Mouse (Mus musculus) testis, postnatal 10 days (tissue): ENCODE measurements around the gene Calhm3.
A peak's percentile ranks its signal among the peaks of the same experiment; 100 is the strongest.

Experiments used
- DNase-seq: peaks from one replicate; pipeline ENCODE4 v3.0.0; 2021; ENCODE audit warnings: low spot score

The Calhm3 gene

DNA sequence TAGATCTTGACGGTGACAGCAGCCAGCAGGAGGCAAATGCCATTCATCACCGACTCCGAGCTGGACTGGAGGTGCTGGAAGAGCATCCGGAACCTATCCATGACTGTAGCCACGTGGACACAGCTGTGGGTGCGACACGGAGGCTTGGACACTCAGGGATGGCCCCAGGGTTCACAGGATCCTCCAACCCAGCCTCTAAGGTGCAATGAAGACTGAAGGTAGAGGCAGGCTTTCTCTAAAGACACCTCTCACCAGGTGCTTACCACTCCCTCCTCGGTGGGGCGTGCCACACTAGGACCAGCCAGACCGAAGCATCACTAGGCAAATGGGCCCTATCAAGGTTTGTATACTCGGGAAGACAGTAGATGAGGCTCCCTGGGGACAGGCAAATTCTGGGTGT, at the start of gene Calhm3:
TSS of gene Calhm3 (minus strand) at position 101 of the 400 bp plus-strand sequence.
- peak; percentile 38 for DNase-seq

DNA sequence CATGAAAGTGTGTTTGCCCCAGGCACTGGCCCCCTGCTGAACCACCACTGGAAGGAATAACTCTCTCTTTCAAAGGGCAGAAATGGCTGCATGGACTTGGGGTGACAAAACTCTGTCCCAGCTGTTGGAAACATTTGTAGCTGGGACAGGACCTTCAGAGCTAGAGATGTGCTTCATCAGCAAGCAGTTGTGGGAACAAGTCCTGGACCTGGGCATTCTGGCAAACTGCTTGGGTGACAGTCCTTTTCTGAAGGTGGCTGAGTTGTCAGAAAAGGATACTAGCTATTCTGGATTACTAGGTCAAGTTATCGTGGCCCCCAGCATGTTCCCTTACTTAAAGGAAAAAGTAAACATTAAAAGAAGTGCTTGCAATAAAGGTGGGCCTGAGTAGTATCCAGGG, 48.6 kb upstream of the Calhm3 start:
- DNase-seq = no peak

GRCm38 (mm10) chr19:47204653-47205052, 47.1 kb upstream of the Calhm3 start:
- no peak for DNase-seq

GRCm38 (mm10) chr19:47203042-47203441, 45.5 kb upstream of the Calhm3 start:
- DNase-seq = no peak

DNA sequence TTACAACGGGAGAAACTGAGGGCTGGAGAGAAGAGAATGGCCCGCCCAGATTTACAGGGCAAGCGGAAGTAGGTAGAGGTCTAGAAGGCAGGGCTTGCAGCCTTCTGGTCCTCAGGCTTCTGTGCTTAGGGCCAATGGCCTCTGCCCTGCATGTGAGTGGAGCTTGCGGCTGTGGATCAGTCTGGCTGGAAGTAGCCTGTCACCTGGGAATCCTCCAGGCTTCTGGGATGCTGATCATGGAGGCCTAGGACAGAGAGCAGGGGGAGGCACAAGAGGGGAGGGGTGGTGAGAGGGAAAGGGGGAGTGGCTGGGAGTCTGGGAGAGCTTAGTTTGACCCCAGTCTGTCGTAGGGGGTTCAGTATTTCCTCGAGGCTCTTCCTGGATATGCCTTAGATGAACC, 44.9 kb upstream of the Calhm3 start:
- no peak for DNase-seq

DNA sequence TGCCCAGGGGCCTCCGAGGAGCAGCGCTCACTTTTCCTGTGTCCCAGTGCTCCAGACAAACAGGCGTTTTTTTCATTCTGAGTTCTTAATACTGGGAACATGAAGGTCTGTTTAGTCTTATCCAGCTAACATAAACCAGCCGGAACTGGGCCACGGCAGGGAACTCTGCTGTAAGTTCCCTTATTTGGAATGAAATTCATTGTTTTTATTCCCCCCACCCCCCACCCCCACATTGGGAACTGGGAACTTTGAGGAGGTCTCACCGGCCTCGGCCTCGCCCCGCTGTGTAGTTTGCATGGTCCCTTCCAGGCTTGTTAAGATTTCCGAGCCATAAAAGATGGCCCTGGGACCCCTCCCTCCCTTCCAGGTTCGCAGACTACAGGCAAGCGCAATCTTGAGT, 44.4 kb upstream of the Calhm3 start:
- DNase-seq = no peak

GRCm38 (mm10) chr19:47198671-47199350, 41.2 kb upstream of the Calhm3 start:
- no peak for DNase-seq

- no peak for DNase-seq
These were observed 34.6 kb upstream of the Calhm3 start for GRCm38 (mm10) chr19:47192158-47192557.

GRCm38 (mm10) chr19:47188515-47189128, 31.1 kb upstream of the Calhm3 start:
- no peak for DNase-seq

DNA sequence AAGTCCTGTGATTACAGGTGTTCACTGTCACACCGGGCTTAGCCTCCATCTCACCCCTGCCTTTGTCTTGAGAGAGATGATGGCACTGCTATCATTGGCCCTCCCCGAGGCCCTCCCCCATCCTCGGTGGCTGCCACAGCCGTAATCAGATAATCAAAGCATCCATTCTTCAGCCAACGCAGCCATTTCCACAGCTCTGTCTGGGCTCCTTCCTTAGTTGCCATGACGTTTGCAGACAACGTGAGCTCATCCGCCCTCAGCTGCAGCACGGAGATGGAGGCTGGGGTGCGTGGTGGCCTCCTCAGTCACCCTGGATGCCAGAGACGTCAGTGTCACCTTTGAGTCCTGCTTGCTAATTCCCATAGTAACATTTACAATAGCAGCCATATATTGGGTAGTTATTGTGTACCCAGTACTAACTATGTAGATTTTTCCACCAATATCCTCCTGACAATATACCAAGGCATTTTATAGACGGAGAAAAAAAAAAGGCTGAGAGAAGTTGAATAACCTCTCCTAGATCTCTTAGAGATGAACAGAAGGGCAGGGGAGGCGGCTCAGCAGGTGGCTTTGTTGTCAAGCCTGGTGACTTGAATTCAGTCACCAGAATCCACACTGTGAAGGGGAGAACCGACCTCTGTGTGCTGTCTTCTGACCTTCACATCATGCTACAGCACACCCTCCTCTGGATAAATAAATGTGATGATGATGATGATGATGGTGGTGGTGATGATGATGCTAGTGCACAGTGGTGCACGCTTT, 29.1 kb upstream of the Calhm3 start:
- no peak for DNase-seq

- DNase-seq = no peak
These were observed 27.2 kb upstream of the Calhm3 start for GRCm38 (mm10) chr19:47184736-47185135.

- DNase-seq = no peak
These were observed 26.7 kb upstream of the Calhm3 start for GRCm38 (mm10) chr19:47184221-47184620.

GRCm38 (mm10) chr19:47180011-47180410, 22.4 kb upstream of the Calhm3 start:
- no peak for DNase-seq

- DNase-seq = no peak
These were observed 21.8 kb upstream of the Calhm3 start for GRCm38 (mm10) chr19:47179272-47179809.

DNA sequence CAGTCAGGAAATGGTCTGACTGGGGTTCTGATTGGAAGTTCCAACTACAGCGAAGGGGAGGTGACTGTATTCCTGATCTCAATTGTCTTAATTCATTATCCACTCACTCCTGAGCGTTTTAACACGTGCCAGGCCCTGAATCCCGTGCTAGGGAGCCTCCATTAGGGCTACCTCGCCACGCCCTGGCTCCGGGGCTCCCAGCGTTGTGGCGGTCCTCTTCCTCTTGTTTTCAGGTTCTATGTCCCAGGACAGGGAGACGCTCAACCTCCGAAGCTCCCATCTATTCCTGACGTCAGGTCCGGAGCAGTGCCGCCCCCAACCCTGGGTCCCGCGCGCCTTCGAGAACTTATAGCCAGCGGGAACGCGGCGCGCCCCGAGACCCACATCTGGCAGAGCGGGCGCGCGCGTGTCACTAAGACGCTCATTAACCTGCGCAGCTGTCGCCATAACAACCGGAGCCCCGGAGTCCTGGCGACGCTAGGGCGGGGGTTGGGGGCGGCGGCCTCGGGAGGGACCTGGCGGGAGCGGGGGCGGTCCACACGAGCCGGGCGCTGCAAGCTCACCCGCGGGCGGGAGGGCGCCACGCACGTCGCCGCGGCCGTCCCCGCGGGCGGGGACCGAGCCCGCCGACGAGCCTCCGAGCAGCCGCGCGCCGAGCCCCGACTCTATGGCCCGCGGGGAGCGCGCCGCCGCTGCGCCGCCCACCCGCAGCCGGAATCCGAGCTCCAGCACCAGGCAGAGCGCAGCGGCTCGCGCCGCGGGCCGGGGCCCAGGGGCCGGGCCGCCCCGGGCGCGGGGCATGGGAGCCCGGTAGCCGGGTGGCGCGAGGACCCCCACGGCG, 21.1 kb upstream of the Calhm3 start, which contains the start of gene Neurl1a:
TSS of gene Neurl1a (plus strand) at position 390 of the 841 bp plus-strand sequence.
- peak; percentile 66 for DNase-seq

DNA sequence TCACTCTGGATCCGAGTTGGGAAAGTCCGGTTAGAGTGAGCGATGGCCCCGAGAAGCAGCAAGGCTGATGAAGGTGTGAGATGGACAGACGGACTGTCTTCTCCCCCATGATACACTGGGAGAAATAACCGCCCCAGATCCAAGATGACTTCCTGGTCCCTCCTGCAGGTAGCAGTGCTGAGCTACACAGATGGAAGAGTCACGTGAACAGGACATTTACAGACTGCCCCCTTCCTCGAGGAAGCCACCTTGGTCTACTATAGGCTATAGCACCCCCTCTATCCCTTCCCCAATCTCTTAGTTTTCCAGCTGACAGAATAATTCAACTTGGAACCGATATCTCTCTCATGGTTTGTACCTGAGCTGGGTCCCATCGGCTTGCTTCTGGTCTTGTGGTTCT, 20.4 kb upstream of the Calhm3 start:
- no peak for DNase-seq

DNA sequence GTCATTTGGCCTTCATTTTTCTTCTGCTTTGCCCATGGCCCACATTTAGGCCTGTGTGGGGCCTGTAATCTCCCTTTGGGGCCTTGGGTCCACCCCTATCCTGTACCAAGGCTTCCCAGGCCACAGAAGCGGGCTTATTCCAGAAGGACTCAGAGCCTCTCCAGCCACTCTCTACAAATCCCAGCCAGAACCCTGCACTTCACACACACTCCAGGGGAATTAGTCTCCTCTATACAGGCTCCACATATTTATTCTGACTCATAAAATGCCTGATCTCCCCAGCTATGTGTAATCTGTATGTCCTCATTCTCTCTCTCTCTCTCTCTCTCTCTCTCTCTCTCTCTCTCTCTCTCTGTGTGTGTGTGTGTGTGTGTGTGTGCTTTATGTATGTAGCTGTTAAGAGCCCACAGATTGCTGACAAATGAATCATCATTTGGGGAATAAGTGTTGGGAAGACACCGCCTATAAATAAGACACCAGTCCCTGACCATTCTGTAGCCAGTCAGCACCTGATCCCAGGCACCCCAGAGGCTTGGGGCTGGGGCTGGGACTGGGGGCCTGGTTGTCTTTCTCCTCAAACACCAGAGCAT, 19.4 kb upstream of the Calhm3 start:
- DNase-seq = no peak

DNA sequence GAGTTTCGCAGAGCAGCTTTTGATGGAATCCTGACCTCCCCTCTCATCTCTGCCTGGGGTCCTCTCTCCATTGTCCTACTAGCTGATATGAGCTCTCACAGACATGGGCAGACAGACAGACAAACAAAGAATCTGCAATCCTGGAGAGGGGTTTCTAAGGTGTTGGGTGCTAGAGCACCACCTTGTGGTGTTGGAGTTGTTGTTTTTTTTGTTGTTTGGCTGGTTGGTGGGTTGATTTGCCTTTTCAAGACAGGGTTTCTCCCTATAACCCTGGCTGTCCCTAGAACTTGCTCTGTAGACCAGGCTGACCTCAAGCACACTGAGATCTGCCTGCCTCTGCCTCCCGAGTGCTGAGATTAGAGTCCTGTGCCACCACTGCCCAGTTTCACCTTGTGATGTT, 17.9 kb upstream of the Calhm3 start:
- no peak for DNase-seq

DNA sequence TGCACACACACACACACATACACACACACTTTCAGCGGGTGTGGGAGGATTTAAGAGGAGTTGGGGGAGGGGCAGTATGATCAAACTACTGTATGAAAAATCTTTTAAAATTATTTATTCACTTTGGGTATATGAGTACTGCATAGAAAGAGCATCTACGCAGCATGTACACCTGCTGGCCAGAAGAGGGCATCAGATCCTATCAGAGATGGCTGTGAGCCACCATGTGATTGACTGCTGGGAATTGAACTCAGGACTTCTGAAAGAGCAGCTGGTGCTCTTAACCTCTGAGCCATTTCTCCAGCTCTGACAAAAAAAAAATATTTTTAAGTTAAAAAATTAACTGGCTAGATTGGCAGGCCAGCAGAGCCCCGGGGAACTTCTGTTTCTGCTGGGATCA, 17.0 kb upstream of the Calhm3 start:
- no peak for DNase-seq

- DNase-seq = peak; percentile 96
These were observed 11.3 kb upstream of the Calhm3 start for GRCm38 (mm10) chr19:47168793-47169412.

DNA sequence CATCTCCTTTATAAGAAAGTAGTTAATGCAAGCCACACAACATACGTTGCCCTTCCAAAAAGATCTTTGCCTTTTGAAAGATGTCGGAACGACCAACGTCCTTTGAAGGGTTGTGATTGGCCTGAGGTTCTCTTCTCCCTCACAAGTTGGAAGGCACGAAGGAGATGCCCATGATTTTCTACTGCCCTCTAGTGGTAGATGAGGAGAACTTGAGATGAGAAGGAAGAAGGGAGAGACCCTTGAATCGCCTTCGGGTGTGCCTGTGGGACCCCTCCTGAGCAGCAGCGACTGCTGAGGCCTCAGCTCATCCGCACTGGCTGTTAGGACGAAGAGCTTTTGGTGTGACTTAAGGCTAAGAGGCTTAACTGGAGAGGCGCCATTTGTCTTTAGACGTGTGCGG, 10.7 kb upstream of the Calhm3 start:
- DNase-seq = no peak
